Mouse (Mus musculus): ENCODE measurements around the gene Ttc39b. TPM values are rescaled to one million over a fixed set of nuclear protein-coding genes. Genes with fewer than 3 reads are reported as not detected.
A peak's percentile ranks its signal among the peaks of the same experiment; 100 is the strongest.

Ttc39b gene
- polyA plus RNA-seq, 1 experiment from 2014 or later = 2.1 TPM

GRCm38 (mm10) chr4:83301713-83302112, 22.3 kb downstream of the Ttc39b start:
- H3K9me3 ChIP-seq = no peaks in the 10 kb centered on the region
- no peaks in the 10 kb centered on the region for H3K27me3 ChIP-seq (replicated peaks)
- no peak overlapping the region for H3K9ac ChIP-seq
- 97% methylated on average over 1 of the region's 1 CpGs for WGBS
- no peak overlapping the region for H3K27ac ChIP-seq
- 0 out of 2 replicates have a peak, but pooled peaks cover 5% of the 10 kb centered on the region for H3K4me1 ChIP-seq (replicated peaks)
- ATAC-seq = no peak
- no peak overlapping the region for H3K4me2 ChIP-seq (replicated peaks)
- no peak overlapping the region for H3K4me3 ChIP-seq (replicated peaks)
- no peaks in the 10 kb centered on the region for H3K36me3 ChIP-seq

DNA sequence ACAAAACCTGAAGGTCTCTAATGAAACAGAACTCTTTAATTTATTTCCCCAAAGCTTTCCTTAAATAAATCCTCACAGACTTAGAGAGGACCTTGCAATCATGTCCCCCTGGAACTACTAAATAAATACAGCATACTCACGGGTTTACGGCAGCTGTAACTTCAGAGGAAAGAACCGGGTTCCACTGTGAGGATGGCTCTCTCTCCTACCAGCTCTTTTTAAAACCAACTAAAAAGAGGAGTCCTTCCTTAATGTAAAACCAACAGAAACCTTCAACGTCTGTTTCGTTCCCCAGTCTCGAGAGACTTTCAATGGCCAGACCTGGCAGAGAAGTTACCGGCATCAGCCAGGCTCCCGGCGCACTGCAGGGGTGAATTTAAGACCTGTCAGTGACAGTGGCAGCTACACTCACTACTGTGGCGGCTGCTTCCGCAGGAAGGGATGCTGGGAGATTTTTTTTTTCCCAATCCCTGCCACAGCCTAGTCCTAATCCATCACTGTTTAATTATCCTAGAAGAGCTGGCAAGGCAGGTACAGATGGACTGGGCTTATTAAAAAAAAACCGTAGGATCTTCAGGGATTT, 39.2 kb downstream of the Ttc39b start:
- 2% methylated on average over 12 of the region's 12 CpGs for WGBS
- H3K9me3 ChIP-seq = no peaks in the 10 kb centered on the region
- peak overlapping the region; percentile 31; the same call in 1 of the 2 replicates for H3K9ac ChIP-seq
- no peaks in the 10 kb centered on the region for H3K27me3 ChIP-seq (replicated peaks)
- H3K4me2 ChIP-seq (replicated peaks) = peak overlapping the region; percentile 83
- no peak overlapping the region for H3K27ac ChIP-seq
- H3K4me3 ChIP-seq (replicated peaks) = peak overlapping the region; percentile 30
- peaks cover 8% of the 10 kb centered on the region; the same call in 1 of the 2 replicates for H3K4me1 ChIP-seq (replicated peaks)
- ATAC-seq = peak; percentile 15; the same call in 1 of the 2 replicates
- no peaks in the 10 kb centered on the region for H3K36me3 ChIP-seq

DNA sequence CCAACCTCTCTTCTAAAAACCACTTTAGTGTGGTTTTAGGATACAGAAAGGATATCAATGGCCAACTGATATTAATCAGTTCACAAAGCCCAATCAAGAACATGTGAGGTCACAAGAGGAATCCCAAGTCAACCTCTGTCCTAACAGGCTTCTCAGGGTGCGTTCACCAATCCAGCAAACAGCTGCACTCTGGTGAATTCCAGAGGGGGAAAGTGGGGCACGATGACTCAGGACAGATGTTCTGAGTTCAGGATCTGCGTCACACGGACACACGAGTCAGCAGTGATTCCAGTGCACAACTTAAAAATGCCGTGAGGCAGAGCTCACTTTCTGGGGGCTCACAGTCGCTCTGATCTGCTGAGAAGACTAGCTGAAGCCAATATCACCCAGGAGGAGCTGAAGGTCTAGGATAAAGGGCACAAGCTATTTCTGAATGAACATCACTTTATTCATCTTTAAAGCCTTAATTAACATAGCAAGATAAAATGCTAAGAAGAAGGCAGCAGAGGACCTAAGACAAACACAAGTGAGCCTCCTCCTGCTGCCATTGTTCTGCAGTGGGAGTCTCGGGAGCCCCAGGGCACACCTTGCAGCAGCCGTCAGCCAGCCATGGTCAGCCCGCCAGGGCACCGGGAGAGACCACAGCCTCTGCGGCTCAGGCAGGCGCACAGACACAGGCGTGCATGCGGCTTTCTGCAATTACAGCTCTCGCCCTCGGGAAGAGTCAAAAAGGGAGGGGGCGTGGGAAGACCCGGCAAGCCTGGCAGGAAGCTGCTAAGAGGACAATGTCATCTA, 39.9 kb downstream of the Ttc39b start:
- Histone ChIP-seq H3K27me3 (replicated peaks) (no peaks in the 10 kb centered on the region), H3K4me2 (replicated peaks) (peak overlapping the region; percentile 83), H3K4me3 (replicated peaks) (peak overlapping the region; percentile 30), H3K4me1 (replicated peaks) (peaks cover 8% of the 10 kb centered on the region; the same call in 1 of the 2 replicates), H3K9me3 (no peaks in the 10 kb centered on the region), H3K36me3 (no peaks in the 10 kb centered on the region), H3K9ac (peak overlapping the region; percentile 32; the same call in 1 of the 2 replicates), H3K27ac (no peak overlapping the region)
- WGBS = 20% methylated on average over 19 of the region's 19 CpGs
- peak; percentile 55 for ATAC-seq

DNA sequence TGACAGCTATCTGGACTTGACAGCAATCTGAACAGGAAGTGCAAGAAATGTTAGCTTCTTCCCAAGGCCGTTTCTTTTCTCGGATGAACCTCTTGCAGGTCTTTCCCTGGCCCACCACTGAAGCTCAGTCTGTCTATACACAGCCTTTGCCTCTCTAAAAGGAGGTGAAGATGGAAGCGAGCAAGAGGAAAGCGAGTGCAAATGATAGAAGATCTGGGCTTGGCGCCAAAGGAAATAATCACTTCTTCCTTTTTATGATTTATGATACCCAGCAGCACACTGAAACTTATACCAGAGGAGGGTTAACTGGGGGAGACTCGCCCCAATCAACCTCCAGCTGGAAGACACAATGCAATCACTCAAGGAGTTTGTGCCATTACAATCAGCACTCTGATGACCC, 41.6 kb downstream of the Ttc39b start:
- ATAC-seq = no peak
- H3K4me1 ChIP-seq (replicated peaks) = peaks cover 8% of the 10 kb centered on the region; the same call in 1 of the 2 replicates
- no peak overlapping the region for H3K27ac ChIP-seq
- no peaks in the 10 kb centered on the region for H3K36me3 ChIP-seq
- WGBS = 28% methylated on average over 6 of the region's 6 CpGs
- no peaks in the 10 kb centered on the region for H3K27me3 ChIP-seq (replicated peaks)
- no peaks in the 10 kb centered on the region for H3K9me3 ChIP-seq
- no peak overlapping the region for H3K4me3 ChIP-seq (replicated peaks)
- H3K4me2 ChIP-seq (replicated peaks) = no peak overlapping the region
- H3K9ac ChIP-seq = no peak overlapping the region

DNA sequence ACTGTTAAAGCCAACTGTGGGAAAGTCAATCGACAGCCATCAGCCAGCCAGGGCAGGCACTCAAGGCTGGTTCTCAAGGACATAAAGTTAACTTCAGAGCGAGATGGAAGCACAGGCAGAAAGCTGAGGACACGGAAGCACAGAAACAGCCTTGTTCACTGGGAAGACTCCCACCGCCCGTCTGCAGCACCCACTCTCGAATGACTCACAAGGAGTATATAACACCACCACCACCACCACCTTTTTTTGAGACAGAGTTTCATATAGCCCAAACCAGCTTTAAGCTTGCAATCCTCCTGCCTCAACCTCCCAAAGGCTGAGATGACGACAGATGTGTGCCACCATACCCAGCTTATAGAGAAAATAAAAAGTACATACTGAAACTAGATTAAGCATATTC, 44.8 kb downstream of the Ttc39b start:
- Histone ChIP-seq H3K9me3 (no peaks in the 10 kb centered on the region), H3K4me2 (replicated peaks) (no peak overlapping the region), H3K36me3 (no peaks in the 10 kb centered on the region), H3K27me3 (replicated peaks) (no peaks in the 10 kb centered on the region), H3K27ac (no peak overlapping the region), H3K4me1 (replicated peaks) (peaks cover 4% of the 10 kb centered on the region; the same call in 1 of the 2 replicates), H3K9ac (no peak overlapping the region), H3K4me3 (replicated peaks) (no peak overlapping the region)
- no peak for ATAC-seq
- 84% methylated on average over 7 of the region's 7 CpGs for WGBS

DNA sequence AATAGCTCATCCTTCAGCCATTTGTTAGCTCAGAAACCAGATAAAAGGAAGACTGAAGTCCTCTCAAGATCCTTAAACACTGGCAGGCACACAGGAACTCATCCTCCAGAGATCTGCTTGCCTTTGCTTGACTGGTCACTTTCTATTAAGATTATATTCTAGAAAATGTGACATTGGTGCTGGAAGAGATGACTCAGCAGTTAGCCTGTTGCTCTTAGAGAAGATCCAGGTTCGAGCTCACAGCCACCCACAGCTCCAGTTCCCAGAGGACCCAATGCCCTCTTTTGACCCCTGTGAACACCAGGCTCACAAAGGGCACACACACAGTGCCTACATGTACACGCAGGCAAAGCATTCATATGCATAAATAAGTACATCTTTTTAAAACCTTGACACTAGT, 49.8 kb downstream of the Ttc39b start:
- no peak for ATAC-seq
- Histone ChIP-seq H3K9me3 (no peaks in the 10 kb centered on the region), H3K27me3 (replicated peaks) (no peaks in the 10 kb centered on the region), H3K9ac (no peak overlapping the region), H3K27ac (no peak overlapping the region), H3K4me3 (replicated peaks) (no peak overlapping the region), H3K4me2 (replicated peaks) (no peak overlapping the region), H3K4me1 (replicated peaks) (no peaks in the 10 kb centered on the region), H3K36me3 (no peaks in the 10 kb centered on the region)
- 53% methylated on average over 2 of the region's 2 CpGs for WGBS

GRCm38 (mm10) chr4:83273616-83274050, 50.4 kb downstream of the Ttc39b start:
- 90% methylated on average over 19 of the region's 19 CpGs for WGBS
- Histone ChIP-seq H3K4me1 (replicated peaks) (no peaks in the 10 kb centered on the region), H3K9me3 (no peaks in the 10 kb centered on the region), H3K9ac (no peak overlapping the region), H3K4me3 (replicated peaks) (no peak overlapping the region), H3K36me3 (no peaks in the 10 kb centered on the region), H3K4me2 (replicated peaks) (no peak overlapping the region), H3K27ac (no peak overlapping the region), H3K27me3 (replicated peaks) (no peaks in the 10 kb centered on the region)
- no peak for ATAC-seq

- no peaks in the 10 kb centered on the region for H3K9me3 ChIP-seq
- no peak overlapping the region for H3K27ac ChIP-seq
- H3K4me3 ChIP-seq (replicated peaks) = no peak overlapping the region
- no peaks in the 10 kb centered on the region for H3K4me1 ChIP-seq (replicated peaks)
- 79% methylated on average over 9 of the region's 9 CpGs for WGBS
- H3K4me2 ChIP-seq (replicated peaks) = no peak overlapping the region
- H3K27me3 ChIP-seq (replicated peaks) = no peaks in the 10 kb centered on the region
- H3K36me3 ChIP-seq = no peaks in the 10 kb centered on the region
- ATAC-seq = no peak
- H3K9ac ChIP-seq = no peak overlapping the region
These were observed 51.0 kb downstream of the Ttc39b start for GRCm38 (mm10) chr4:83272917-83273615.

DNA sequence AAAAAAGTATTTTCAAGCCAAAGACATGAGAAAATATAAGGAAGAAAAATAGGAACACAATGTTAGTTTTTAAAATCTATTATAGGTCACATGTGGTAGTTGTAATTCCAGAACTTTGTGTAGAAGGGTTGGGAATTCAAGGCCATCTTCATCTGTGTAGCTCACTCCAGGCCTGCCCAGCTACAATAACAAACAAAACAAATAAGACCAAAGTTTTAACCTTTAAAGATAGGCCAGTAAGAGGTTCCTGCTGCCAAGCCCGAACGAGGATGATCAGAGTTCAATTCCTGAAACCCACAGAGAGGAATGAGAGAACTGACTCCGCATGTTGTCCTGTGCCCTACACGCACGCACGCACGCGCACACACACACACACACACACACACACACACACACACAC, 53.6 kb downstream of the Ttc39b start:
- H3K4me3 ChIP-seq (replicated peaks) = no peak overlapping the region
- ATAC-seq = no peak
- 90% methylated on average over 8 of the region's 8 CpGs for WGBS
- no peak overlapping the region for H3K9ac ChIP-seq
- H3K4me2 ChIP-seq (replicated peaks) = no peak overlapping the region
- no peak overlapping the region for H3K27ac ChIP-seq
- H3K9me3 ChIP-seq = no peaks in the 10 kb centered on the region
- H3K36me3 ChIP-seq = no peaks in the 10 kb centered on the region
- H3K27me3 ChIP-seq (replicated peaks) = no peaks in the 10 kb centered on the region
- no peaks in the 10 kb centered on the region for H3K4me1 ChIP-seq (replicated peaks)

DNA sequence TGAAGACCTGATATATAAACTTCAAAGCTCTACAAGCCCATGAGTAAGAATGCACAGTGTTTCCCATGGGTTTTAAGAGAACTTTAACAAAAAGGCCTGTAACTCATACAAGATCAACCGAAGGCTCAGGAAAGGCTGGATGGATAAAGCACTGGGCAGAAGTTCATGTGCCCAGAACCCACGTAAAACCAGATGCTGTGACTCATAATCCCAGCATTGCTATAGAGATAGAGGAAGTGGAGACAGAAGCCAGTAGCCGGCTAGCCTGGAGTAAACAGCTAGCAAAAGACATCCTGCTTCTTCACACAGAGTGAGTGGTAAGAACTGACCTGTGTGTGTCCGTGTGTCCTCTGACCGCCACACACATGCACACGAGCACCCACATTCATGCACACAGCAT, 54.4 kb downstream of the Ttc39b start:
- Histone ChIP-seq H3K4me2 (replicated peaks) (no peak overlapping the region), H3K4me3 (replicated peaks) (no peak overlapping the region), H3K36me3 (no peaks in the 10 kb centered on the region), H3K9me3 (no peaks in the 10 kb centered on the region), H3K9ac (no peak overlapping the region), H3K4me1 (replicated peaks) (no peaks in the 10 kb centered on the region), H3K27me3 (replicated peaks) (no peaks in the 10 kb centered on the region), H3K27ac (no peak overlapping the region)
- no peak for ATAC-seq
- WGBS = 69% methylated on average over 6 of the region's 6 CpGs

DNA sequence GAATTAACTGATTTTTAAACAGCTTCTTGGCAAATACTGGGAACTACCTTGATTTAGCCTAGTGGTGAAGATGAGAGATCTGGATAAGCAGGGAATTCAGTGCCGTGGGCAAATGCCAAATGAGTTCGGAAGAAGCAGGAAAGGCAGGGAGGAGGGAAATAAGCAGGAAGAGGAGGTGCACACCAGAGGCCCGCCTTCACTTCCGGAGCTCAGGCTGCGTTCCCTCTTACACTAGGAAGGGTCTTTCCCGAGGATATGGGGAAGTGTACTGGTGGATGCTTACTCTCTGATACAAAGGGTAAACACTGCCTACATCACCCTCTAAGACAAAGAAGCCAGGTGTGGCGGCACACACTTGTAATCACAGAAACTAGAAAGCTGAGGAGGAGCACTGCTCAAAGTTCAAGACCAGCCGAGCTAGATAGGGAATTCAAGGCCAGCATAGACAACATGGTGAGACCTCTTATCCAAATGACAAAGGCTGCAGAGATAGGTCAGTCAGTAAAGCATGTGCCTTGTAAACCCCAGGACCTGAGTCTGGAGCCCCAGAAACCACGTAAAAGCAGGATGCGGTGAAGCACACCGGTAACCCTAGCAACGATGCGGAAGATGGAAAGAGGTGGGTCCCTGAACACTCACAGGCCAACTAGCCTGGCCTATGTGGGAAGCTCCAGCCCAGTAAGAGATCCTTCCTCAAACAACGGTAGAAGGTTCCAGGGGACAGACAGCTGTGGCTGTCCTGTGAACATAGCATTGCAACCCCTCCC, 57.9 kb downstream of the Ttc39b start:
- WGBS = 73% methylated on average over 14 of the region's 14 CpGs
- H3K9ac ChIP-seq = no peak overlapping the region
- no peaks in the 10 kb centered on the region for H3K4me1 ChIP-seq (replicated peaks)
- H3K9me3 ChIP-seq = no peaks in the 10 kb centered on the region
- ATAC-seq = no peak
- no peak overlapping the region for H3K4me3 ChIP-seq (replicated peaks)
- no peaks in the 10 kb centered on the region for H3K27me3 ChIP-seq (replicated peaks)
- no peak overlapping the region for H3K27ac ChIP-seq
- no peak overlapping the region for H3K4me2 ChIP-seq (replicated peaks)
- no peaks in the 10 kb centered on the region for H3K36me3 ChIP-seq

DNA sequence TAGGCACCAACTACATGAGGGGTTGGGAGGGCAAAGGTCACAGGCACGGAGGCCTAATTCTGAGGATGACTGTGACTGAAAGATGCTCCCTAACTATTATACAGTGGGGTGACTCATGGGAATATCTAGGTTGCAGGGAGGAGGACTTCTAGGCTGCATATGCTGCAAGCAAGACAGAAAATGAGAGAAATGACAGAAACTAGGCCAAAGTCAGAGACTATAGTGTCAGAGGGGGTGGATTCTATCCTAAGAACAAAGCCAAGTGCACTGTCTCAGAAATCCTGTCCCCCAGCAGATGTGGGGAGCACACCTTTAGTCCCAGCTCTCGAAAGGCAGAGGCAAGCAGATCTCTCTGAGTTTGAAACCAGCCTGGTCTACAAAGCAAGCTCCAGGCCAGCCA, 59.2 kb downstream of the Ttc39b start:
- WGBS = 91% methylated on average over 2 of the region's 2 CpGs
- no peak for ATAC-seq

More for the DNA sequence above, 59.2 kb downstream of the Ttc39b start:
- H3K9ac ChIP-seq = no peak overlapping the region
- H3K27ac ChIP-seq = no peak overlapping the region
- H3K9me3 ChIP-seq = no peaks in the 10 kb centered on the region
- H3K4me2 ChIP-seq (replicated peaks) = no peak overlapping the region
- H3K4me1 ChIP-seq (replicated peaks) = no peaks in the 10 kb centered on the region
- H3K36me3 ChIP-seq = no peaks in the 10 kb centered on the region
- no peaks in the 10 kb centered on the region for H3K27me3 ChIP-seq (replicated peaks)
- no peak overlapping the region for H3K4me3 ChIP-seq (replicated peaks)

Data from intestine, embryonic 15.5 days (tissue).